Mouse (Mus musculus) spleen, adult 2 months (tissue): Measurements from ENCODE around the gene Trhr2.

ENCODE experiments used
- CTCF ChIP-seq: fragments of 200-500 bp; IDR thresholded peaks from 2 replicates; pipeline ENCODE4 v1.5.1; 2011; ENCODE audit warnings: mild to moderate bottlenecking, inconsistent platforms; ENCODE audit not compliant: insufficient read depth, insufficient read length, insufficient replicate concordance; ENCODE audit errors: extremely low read depth
- POLR2A ChIP-seq: fragments of 200-500 bp; IDR thresholded peaks from 2 replicates; pipeline ENCODE4 v1.6.1; 2011; ENCODE audit warnings: low read depth, low read length, inconsistent platforms

- TF ChIP-seq POLR2A (no peak), CTCF (no peak)
These were observed 19.8 kb downstream of the Trhr2 start for GRCm38 (mm10) chr8:122340761-122341160.
